Mouse (Mus musculus) midbrain, embryonic 11.5 days (tissue): ENCODE measurements around the gene C1qc. TPM values are rescaled to one million over a fixed set of nuclear protein-coding genes. Genes with fewer than 3 reads are reported as not detected.

Experiments
- ATAC-seq: fragments of 200-750 bp; cut with Nextera tagmentation; 2 replicates; pipeline ENCODE4 v1.8.0; 2017; ENCODE audit warnings: moderate TSS enrichment, moderate library complexity; ENCODE audit not compliant: low FRiP score
- DNase-seq: peaks from one replicate; pipeline ENCODE4 v3.0.0; 2015; ENCODE audit warnings: low spot score; ENCODE audit errors: missing footprints
- H3K27ac ChIP-seq: fragments of 300-500 bp; sonication (generic); 2 replicates; pipeline ENCODE4 v1.5.1; 2014; ENCODE audit warnings: low read depth, low read length
- H3K27me3 ChIP-seq: fragments of 300-500 bp; sonication (generic); 2 replicates; pipeline ENCODE4 v1.6.1; 2014; ENCODE audit warnings: mild to moderate bottlenecking, low read length, moderate library complexity, mixed read lengths; ENCODE audit not compliant: control insufficient read depth, insufficient read depth
- H3K36me3 ChIP-seq: fragments of 300-500 bp; sonication (generic); 2 replicates; pipeline ENCODE4 v1.6.1; 2014; ENCODE audit warnings: mild to moderate bottlenecking, low read length, moderate library complexity, mixed read lengths; ENCODE audit not compliant: control insufficient read depth, insufficient read depth
- H3K4me1 ChIP-seq: fragments of 300-500 bp; sonication (generic); 2 replicates; pipeline ENCODE4 v1.6.1; 2014; ENCODE audit warnings: low read length; ENCODE audit not compliant: control insufficient read depth, insufficient read depth
- H3K4me2 ChIP-seq: fragments of 300-500 bp; sonication (generic); 2 replicates; pipeline ENCODE4 v1.6.1; 2014; ENCODE audit warnings: mild to moderate bottlenecking, moderate library complexity
- H3K4me3 ChIP-seq: fragments of 300-500 bp; sonication (generic); 2 replicates; pipeline ENCODE4 v1.5.1; 2014; ENCODE audit warnings: low read depth, low read length
- H3K9ac ChIP-seq: fragments of 300-500 bp; sonication (generic); 2 replicates; pipeline ENCODE4 v1.6.1; 2014; ENCODE audit warnings: low read length
- H3K9me3 ChIP-seq: fragments of 300-500 bp; sonication (generic); 2 replicates; pipeline ENCODE4 v1.6.1; 2016; ENCODE audit warnings: low read length; ENCODE audit not compliant: control insufficient read depth
- WGBS: fragments of 180-500 bp; shearing (Covaris S2); extraction: QIAGEN DNeasy Blood & Tissue Kit; methylation state at CpG from one replicate; pipeline ENCODE4 v1.1.7; 2014; 5-methylcytosine and 5-hydroxymethylcytosine counted together
- polyA plus RNA-seq: library from polyadenylated mRNA; unstranded; fragments of >200 nt; fragmentation: Nextera tagmentation; extraction: Ambion mirVana; gene quantifications from 2 replicates; pipeline ENCODE4 v1.2.1, GENCODE M21; 2014

Gene C1qc
- polyA plus RNA-seq, 1 experiment from 2014 or later, result 18.9 TPM

GRCm38 (mm10) chr4:136848565-136848964 is 44.3 kb downstream of the C1qc start:
- H3K4me3 ChIP-seq, result no peak overlapping the region
- peaks cover 7% of the 10 kb centered on the region for H3K4me1 ChIP-seq
- no peaks in the 10 kb centered on the region for H3K36me3 ChIP-seq
- 69% methylated on average over 4 of the region's 4 CpGs for WGBS
- no peak overlapping the region for H3K9ac ChIP-seq
- H3K9me3 ChIP-seq, result no peaks in the 10 kb centered on the region
- DNase-seq (no peak), ATAC-seq (no peak)
- no peak overlapping the region for H3K4me2 ChIP-seq
- no peaks in the 10 kb centered on the region for H3K27me3 ChIP-seq
- H3K27ac ChIP-seq, result no peak overlapping the region

GRCm38 (mm10) chr4:136847166-136847565 is 45.7 kb downstream of the C1qc start:
- ATAC-seq, result no peak
- Histone ChIP-seq H3K9me3 (no peaks in the 10 kb centered on the region), H3K9ac (no peak overlapping the region), H3K4me2 (no peak overlapping the region), H3K27ac (no peak overlapping the region), H3K27me3 (no peaks in the 10 kb centered on the region), H3K4me1 (peaks cover 7% of the 10 kb centered on the region), H3K36me3 (no peaks in the 10 kb centered on the region), H3K4me3 (no peak overlapping the region)
- WGBS, result 80% methylated on average over 6 of the region's 6 CpGs
- no peak for DNase-seq

GRCm38 (mm10) chr4:136842802-136843201 is 50.1 kb downstream of the C1qc start:
- DNase-seq (no peak), ATAC-seq (no peak)
- Histone ChIP-seq H3K9me3 (no peaks in the 10 kb centered on the region), H3K27ac (no peak overlapping the region), H3K4me3 (no peak overlapping the region), H3K4me2 (no peak overlapping the region), H3K36me3 (no peaks in the 10 kb centered on the region), H3K9ac (no peak overlapping the region), H3K4me1 (peaks cover 31% of the 10 kb centered on the region), H3K27me3 (no peaks in the 10 kb centered on the region)
- WGBS, result 87% methylated on average over 10 of the region's 10 CpGs

DNA sequence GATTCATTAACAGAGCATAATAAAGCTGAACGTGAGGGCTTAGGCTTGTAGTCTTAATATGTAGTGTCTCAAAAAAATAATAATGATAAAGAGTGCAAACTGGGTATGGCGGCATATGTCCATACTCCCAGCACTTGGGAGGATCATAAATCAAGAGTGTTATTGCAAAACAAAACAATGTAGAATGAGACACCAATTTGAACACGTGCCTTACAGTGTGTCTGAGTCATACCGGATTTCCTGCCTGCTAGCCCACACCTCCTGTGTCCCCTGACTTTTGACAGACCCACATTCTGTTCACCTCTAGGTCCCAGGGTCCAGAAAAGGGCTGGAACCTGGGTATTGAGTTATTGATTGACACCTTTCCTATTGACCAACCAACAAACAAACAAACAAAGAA is 50.8 kb downstream of the C1qc start:
- Histone ChIP-seq H3K36me3 (no peaks in the 10 kb centered on the region), H3K9ac (no peak overlapping the region), H3K27me3 (no peaks in the 10 kb centered on the region), H3K9me3 (no peaks in the 10 kb centered on the region), H3K27ac (no peak overlapping the region), H3K4me3 (no peak overlapping the region), H3K4me1 (peaks cover 38% of the 10 kb centered on the region), H3K4me2 (no peak overlapping the region)
- WGBS, result 87% methylated on average over 4 of the region's 4 CpGs
- ATAC-seq, result no peak
- DNase-seq, result no peak

- peaks cover 43% of the 10 kb centered on the region for H3K4me1 ChIP-seq
These were observed 51.8 kb downstream of the C1qc start for GRCm38 (mm10) chr4:136841056-136841455.

More at GRCm38 (mm10) chr4:136841056-136841455, 51.8 kb downstream of the C1qc start:
- Histone ChIP-seq H3K36me3 (no peaks in the 10 kb centered on the region), H3K4me2 (no peak overlapping the region), H3K9ac (peak overlapping the region; percentile 52; the same call in 1 of the 2 replicates), H3K4me3 (no peak overlapping the region), H3K9me3 (no peaks in the 10 kb centered on the region), H3K27me3 (no peaks in the 10 kb centered on the region), H3K27ac (no peak overlapping the region)
- 6% methylated on average over 5 of the region's 5 CpGs for WGBS
- DNase-seq (peak; percentile 99), ATAC-seq (peak; percentile 50)

Other genes starting within 250 kb of the C1qc start
- gene Ephb2, start 57.1 kb downstream of the C1qc start, polyA plus RNA-seq, result 28.8 and 33.7 TPM in 2 replicates
- gene C1qb, start 6.9 kb downstream of the C1qc start, polyA plus RNA-seq, result 31.5 and 34.7 TPM in 2 replicates
- 14.3 and 15.3 TPM in 2 replicates for gene C1qa, start 5.7 kb upstream of the C1qc start, polyA plus RNA-seq
- gene Epha8, start 63.8 kb upstream of the C1qc start, polyA plus RNA-seq, result 4.1 and 5.0 TPM in 2 replicates
- 3.4 and 4.2 TPM in 2 replicates for gene Zbtb40, start 155.7 kb upstream of the C1qc start, polyA plus RNA-seq